Mouse (Mus musculus): ENCODE data around the gene Nr4a2. TPM values are rescaled to one million over a fixed set of nuclear protein-coding genes. Genes with fewer than 3 reads are reported as not detected.
A peak's percentile ranks its signal among the peaks of the same experiment; 100 is the strongest.

Nr4a2 gene
- total and polyA plus RNA-seq, 2 experiments, result under 0.01 to 0.42 TPM

GRCm38 (mm10) chr2:57145646-57146421, 22.0 kb upstream of the Nr4a2 start:
- Histone ChIP-seq H3K4me1 (ENCODE audit: control insufficient read depth, insufficient read depth, low read length) (no peaks in the 10 kb centered on the region), H3K9ac (ENCODE audit: low read depth, low read length) (no peak overlapping the region)

GRCm38 (mm10) chr2:57138594-57138993, 14.8 kb upstream of the Nr4a2 start:
- Histone ChIP-seq H3K79me2 (ENCODE audit: control insufficient read depth, insufficient read depth, low read length) (no peaks in the 10 kb centered on the region), H3K4me1 (ENCODE audit: control insufficient read depth, insufficient read depth, low read length) (no peaks in the 10 kb centered on the region), H3K4me3 (ENCODE audit: insufficient read depth, low read depth, low read length) (no peak overlapping the region), H3K27ac (replicated peaks; ENCODE audit: insufficient read depth, low read depth, low read length) (no peak overlapping the region), H3K27me3 (ENCODE audit: control insufficient read depth, insufficient read depth, low read length) (peaks cover 2% of the 10 kb centered on the region; the same call in 1 of the 2 replicates), H3K9ac (ENCODE audit: low read depth, low read length) (no peak overlapping the region), H3K36me3 (ENCODE audit: control insufficient read depth, insufficient read depth, low read length) (no peaks in the 10 kb centered on the region)
- DNase-seq (ENCODE audit: extremely low read depth, low read depth, low spot score), result no peak
- WGBS, result 85% methylated on average over 6 of the region's 6 CpGs
- TF ChIP-seq CTCF (IDR thresholded peaks at IDR 0.05; ENCODE audit: low read depth, low read length) (no peak), POLR2A (IDR thresholded peaks at IDR 0.05; ENCODE audit: extremely low read depth, insufficient read depth, low read length) (no peak)

More at GRCm38 (mm10) chr2:57145646-57146421, 22.0 kb upstream of the Nr4a2 start:
- no peaks in the 10 kb centered on the region for H3K79me2 ChIP-seq (ENCODE audit: control insufficient read depth, insufficient read depth, low read length)
- 88% methylated on average over 5 of the region's 5 CpGs for WGBS
- no peaks in the 10 kb centered on the region for H3K27me3 ChIP-seq (ENCODE audit: control insufficient read depth, insufficient read depth, low read length)
- no peak overlapping the region for H3K27ac ChIP-seq (replicated peaks; ENCODE audit: insufficient read depth, low read depth, low read length)
- H3K36me3 ChIP-seq (ENCODE audit: control insufficient read depth, insufficient read depth, low read length), result no peaks in the 10 kb centered on the region
- no peak overlapping the region for H3K4me3 ChIP-seq (ENCODE audit: insufficient read depth, low read depth, low read length)
- TF ChIP-seq CTCF (IDR thresholded peaks at IDR 0.05; ENCODE audit: low read depth, low read length) (no peak), POLR2A (IDR thresholded peaks at IDR 0.05; ENCODE audit: extremely low read depth, insufficient read depth, low read length) (no peak)
- DNase-seq (ENCODE audit: extremely low read depth, low read depth, low spot score), result no peak

- H3K4me3 ChIP-seq (ENCODE audit: insufficient read depth, low read depth, low read length), result no peak overlapping the region
- H3K4me1 ChIP-seq (ENCODE audit: control insufficient read depth, insufficient read depth, low read length), result peaks cover 5% of the 10 kb centered on the region; the same call in 1 of the 2 replicates
- no peaks in the 10 kb centered on the region for H3K79me2 ChIP-seq (ENCODE audit: control insufficient read depth, insufficient read depth, low read length)
- H3K9ac ChIP-seq (ENCODE audit: low read depth, low read length), result no peak overlapping the region
- H3K27ac ChIP-seq (replicated peaks; ENCODE audit: insufficient read depth, low read depth, low read length), result no peak overlapping the region
- peak; percentile 99 for DNase-seq (ENCODE audit: extremely low read depth, low read depth, low spot score)
- H3K36me3 ChIP-seq (ENCODE audit: control insufficient read depth, insufficient read depth, low read length), result no peaks in the 10 kb centered on the region
- TF ChIP-seq POLR2A (IDR thresholded peaks at IDR 0.05; ENCODE audit: extremely low read depth, insufficient read depth, low read length) (no peak), CTCF (IDR thresholded peaks at IDR 0.05; ENCODE audit: low read depth, low read length) (no peak)
- H3K27me3 ChIP-seq (ENCODE audit: control insufficient read depth, insufficient read depth, low read length), result peaks cover 4% of the 10 kb centered on the region; the same call in 1 of the 2 replicates
- 20% methylated on average over 4 of the region's 4 CpGs for WGBS
Measured at GRCm38 (mm10) chr2:57127461-57127860, 3.7 kb upstream of the Nr4a2 start.

- Histone ChIP-seq H3K27ac (replicated peaks; ENCODE audit: insufficient read depth, low read depth, low read length) (no peak overlapping the region), H3K36me3 (ENCODE audit: control insufficient read depth, insufficient read depth, low read length) (no peaks in the 10 kb centered on the region), H3K4me1 (ENCODE audit: control insufficient read depth, insufficient read depth, low read length) (peaks cover 5% of the 10 kb centered on the region; the same call in 1 of the 2 replicates), H3K27me3 (ENCODE audit: control insufficient read depth, insufficient read depth, low read length) (peaks cover 4% of the 10 kb centered on the region; the same call in 1 of the 2 replicates), H3K4me3 (ENCODE audit: insufficient read depth, low read depth, low read length) (no peak overlapping the region), H3K79me2 (ENCODE audit: control insufficient read depth, insufficient read depth, low read length) (no peaks in the 10 kb centered on the region), H3K9ac (ENCODE audit: low read depth, low read length) (no peak overlapping the region)
- 87% methylated on average over 6 of the region's 6 CpGs for WGBS
- DNase-seq (ENCODE audit: extremely low read depth, low read depth, low spot score), result no peak
- TF ChIP-seq POLR2A (IDR thresholded peaks at IDR 0.05; ENCODE audit: extremely low read depth, insufficient read depth, low read length), result no peak
- TF ChIP-seq CTCF (IDR thresholded peaks at IDR 0.05; ENCODE audit: low read depth, low read length), result no peak
Measured at GRCm38 (mm10) chr2:57125891-57126290, 2.1 kb upstream of the Nr4a2 start.

GRCm38 (mm10) chr2:57122986-57123980, 520 bp downstream of the Nr4a2 start:
- Histone ChIP-seq H3K4me1 (ENCODE audit: control insufficient read depth, insufficient read depth, low read length) (peaks cover 5% of the 10 kb centered on the region; the same call in 1 of the 2 replicates), H3K9ac (ENCODE audit: low read depth, low read length) (peak overlapping the region; percentile 99), H3K27ac (replicated peaks; ENCODE audit: insufficient read depth, low read depth, low read length) (peak overlapping the region; percentile 61), H3K4me3 (ENCODE audit: insufficient read depth, low read depth, low read length) (peak overlapping the region; percentile 99), H3K27me3 (ENCODE audit: control insufficient read depth, insufficient read depth, low read length) (no peaks in the 10 kb centered on the region), H3K36me3 (ENCODE audit: control insufficient read depth, insufficient read depth, low read length) (no peaks in the 10 kb centered on the region), H3K79me2 (ENCODE audit: control insufficient read depth, insufficient read depth, low read length) (no peaks in the 10 kb centered on the region)
- WGBS, result 2% methylated on average over 62 of the region's 67 CpGs
- no peak for TF ChIP-seq CTCF (IDR thresholded peaks at IDR 0.05; ENCODE audit: low read depth, low read length)
- TF ChIP-seq POLR2A (IDR thresholded peaks at IDR 0.05; ENCODE audit: extremely low read depth, insufficient read depth, low read length), result no peak
- peak; percentile 34 for DNase-seq (ENCODE audit: extremely low read depth, low read depth, low spot score)
